Mouse (Mus musculus) kidney, embryonic 14.5 days (tissue): ENCODE results near the gene Agtrap. TPM values are rescaled to one million over a fixed set of nuclear protein-coding genes. Genes with fewer than 3 reads are reported as not detected.

Experiments
- ATAC-seq: fragments of 200-750 bp; cut with Nextera tagmentation; 2 replicates; pipeline ENCODE4 v1.8.0; 2017; ENCODE audit warnings: moderate number of reproducible peaks, mild to moderate bottlenecking, moderate TSS enrichment, moderate library complexity; ENCODE audit not compliant: low FRiP score, low TSS enrichment
- H3K27ac ChIP-seq: fragments of 300-500 bp; sonication (generic); 2 replicates; pipeline ENCODE4 v1.5.1; 2014; ENCODE audit warnings: low read depth, mild to moderate bottlenecking, low read length, moderate library complexity, mixed read lengths
- H3K27me3 ChIP-seq: fragments of 300-500 bp; sonication (generic); 2 replicates; pipeline ENCODE4 v1.6.1; 2014; ENCODE audit warnings: mild to moderate bottlenecking, low read length; ENCODE audit not compliant: control insufficient read depth, insufficient read depth
- H3K36me3 ChIP-seq: fragments of 300-500 bp; sonication (generic); 2 replicates; pipeline ENCODE4 v1.6.1; 2014; ENCODE audit warnings: low read length, mixed read lengths; ENCODE audit not compliant: control insufficient read depth, insufficient read depth
- H3K4me1 ChIP-seq: fragments of 300-500 bp; sonication (generic); 2 replicates; pipeline ENCODE4 v1.6.1; 2014; ENCODE audit warnings: low read length, mixed read lengths; ENCODE audit not compliant: control insufficient read depth, insufficient read depth
- H3K4me2 ChIP-seq: fragments of 300-500 bp; sonication (generic); replicated peaks from 2 replicates; pipeline ENCODE4 v1.6.1; 2014; ENCODE audit warnings: low read depth, mild to moderate bottlenecking, low read length
- H3K4me3 ChIP-seq: fragments of 300-500 bp; sonication (generic); 2 replicates; pipeline ENCODE4 v1.5.1; 2014; ENCODE audit warnings: mild to moderate bottlenecking, low read length
- H3K9ac ChIP-seq: fragments of 300-500 bp; sonication (generic); 2 replicates; pipeline ENCODE4 v1.6.1; 2014; ENCODE audit warnings: low read depth, mild to moderate bottlenecking, low read length, moderate library complexity
- H3K9me3 ChIP-seq: fragments of 300-500 bp; sonication (generic); 2 replicates; pipeline ENCODE4 v1.6.1; 2016; ENCODE audit warnings: low read length; ENCODE audit not compliant: control insufficient read depth
- WGBS: fragments of 180-500 bp; shearing (Covaris S2); extraction: QIAGEN DNeasy Blood & Tissue Kit; methylation state at CpG from one replicate; pipeline ENCODE4 v1.1.7; 2014; 5-methylcytosine and 5-hydroxymethylcytosine counted together
- polyA plus RNA-seq: library from polyadenylated mRNA; unstranded; fragments of >200 nt; fragmentation: Nextera tagmentation; extraction: Ambion mirVana; gene quantifications from 2 replicates; pipeline ENCODE4 v1.2.1, GENCODE M21; 2014

Agtrap gene
- polyA plus RNA-seq, 1 experiment from 2014 or later: 22.8 TPM

- peak overlapping the region; percentile 46 for H3K4me2 ChIP-seq
- H3K4me1 ChIP-seq: peaks cover 4% of the 10 kb centered on the region; the same call in 1 of the 2 replicates
- no peaks in the 10 kb centered on the region for H3K27me3 ChIP-seq
- H3K9me3 ChIP-seq: no peaks in the 10 kb centered on the region
- no peak overlapping the region for H3K27ac ChIP-seq
- no peak for ATAC-seq
- no peak overlapping the region for H3K9ac ChIP-seq
- peak overlapping the region; percentile 24 for H3K4me3 ChIP-seq
- no peaks in the 10 kb centered on the region; the same call in 1 of the 2 replicates for H3K36me3 ChIP-seq
- WGBS: 49% methylated on average over 17 of the region's 17 CpGs
Observed at GRCm38 (mm10) chr4:148074521-148075189, 13.2 kb downstream of the Agtrap start.

DNA sequence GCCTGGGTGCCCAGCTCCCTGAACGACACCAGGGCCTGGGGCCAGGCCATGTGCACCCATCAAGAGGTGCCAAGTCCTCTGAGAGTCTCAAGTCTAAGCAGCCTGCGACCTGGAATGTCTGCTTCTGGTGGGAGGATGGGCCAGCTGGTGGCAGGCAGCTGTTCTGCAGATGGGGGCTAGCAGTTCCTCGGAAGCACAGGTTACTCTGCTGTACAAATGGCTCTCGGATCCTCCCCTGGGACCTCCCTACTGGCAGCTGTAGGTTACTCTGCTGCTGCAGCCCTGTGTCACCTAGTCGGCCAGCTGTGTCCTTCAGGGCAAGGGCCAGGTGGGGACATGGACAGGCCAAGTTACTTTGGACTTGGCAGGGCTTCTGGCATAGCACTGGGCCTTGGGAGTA, 16.3 kb downstream of the Agtrap start:
- H3K4me1 ChIP-seq: peaks cover 8% of the 10 kb centered on the region; the same call in 1 of the 2 replicates
- no peaks in the 10 kb centered on the region for H3K9me3 ChIP-seq
- ATAC-seq: no peak
- H3K27me3 ChIP-seq: no peaks in the 10 kb centered on the region
- H3K9ac ChIP-seq: no peak overlapping the region
- no peak overlapping the region for H3K4me2 ChIP-seq
- H3K4me3 ChIP-seq: no peak overlapping the region
- H3K27ac ChIP-seq: no peak overlapping the region
- WGBS: 38% methylated on average over 5 of the region's 5 CpGs
- no peaks in the 10 kb centered on the region for H3K36me3 ChIP-seq

DNA sequence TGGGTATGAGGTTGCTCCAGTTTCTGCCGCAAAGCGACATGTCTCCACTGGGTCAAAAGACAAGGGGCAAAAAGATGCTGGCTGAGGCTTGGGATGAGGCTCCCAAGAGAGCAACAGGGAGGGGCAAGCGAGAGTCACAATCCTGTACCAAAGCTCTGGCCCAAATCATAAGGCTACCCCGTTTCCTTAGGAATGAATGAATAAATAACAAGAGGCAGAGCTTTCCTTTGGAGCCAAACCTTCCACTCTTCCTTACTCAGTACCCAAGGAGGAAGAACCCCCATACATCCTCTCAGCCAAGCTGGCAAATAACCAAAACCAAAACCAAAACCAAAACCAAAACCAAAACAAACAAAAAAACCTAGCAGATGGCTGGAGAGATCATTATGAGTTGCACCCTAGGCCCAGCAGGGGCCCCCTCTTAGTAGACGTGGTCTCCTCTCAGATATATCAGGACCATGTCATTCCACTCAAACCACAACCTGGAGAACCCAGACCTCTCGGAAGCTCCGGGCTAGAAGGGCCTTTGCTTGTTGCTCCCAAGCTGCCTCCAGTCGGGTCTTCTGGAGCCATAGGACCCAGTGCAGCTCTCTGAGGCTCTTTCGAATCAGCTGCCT, 18.1 kb downstream of the Agtrap start:
- H3K27ac ChIP-seq: no peak overlapping the region
- H3K4me2 ChIP-seq: no peak overlapping the region
- no peaks in the 10 kb centered on the region for H3K36me3 ChIP-seq
- no peak for ATAC-seq
- H3K4me3 ChIP-seq: no peak overlapping the region
- H3K27me3 ChIP-seq: no peaks in the 10 kb centered on the region
- no peaks in the 10 kb centered on the region for H3K9me3 ChIP-seq
- H3K4me1 ChIP-seq: peaks cover 11% of the 10 kb centered on the region
- WGBS: 85% methylated on average over 9 of the region's 9 CpGs
- no peak overlapping the region for H3K9ac ChIP-seq

GRCm38 (mm10) chr4:148067346-148067745, 20.5 kb downstream of the Agtrap start:
- 74% methylated on average over 8 of the region's 8 CpGs for WGBS
- Histone ChIP-seq H3K4me1 (peaks cover 11% of the 10 kb centered on the region), H3K4me3 (no peak overlapping the region), H3K9me3 (no peaks in the 10 kb centered on the region), H3K9ac (no peak overlapping the region), H3K27ac (no peak overlapping the region), H3K36me3 (no peaks in the 10 kb centered on the region), H3K4me2 (no peak overlapping the region), H3K27me3 (no peaks in the 10 kb centered on the region)
- no peak for ATAC-seq

DNA sequence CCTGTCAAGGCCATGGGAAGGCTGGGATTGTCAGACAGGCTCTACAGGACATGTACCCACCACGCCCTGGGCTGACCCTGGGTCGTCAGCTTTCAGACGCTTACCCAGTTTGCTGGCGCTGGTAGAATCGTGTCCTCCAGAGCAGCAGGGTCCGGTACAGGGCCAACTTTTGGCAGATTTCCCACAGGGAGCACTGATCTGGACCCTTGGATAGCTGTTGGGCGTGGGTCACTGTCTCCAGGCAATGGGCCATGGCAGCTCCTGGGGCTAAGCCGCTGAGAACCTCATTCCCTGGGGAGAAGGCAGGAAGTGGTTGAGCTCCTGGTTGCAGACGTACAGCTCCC, 21.5 kb downstream of the Agtrap start:
- H3K27me3 ChIP-seq: no peaks in the 10 kb centered on the region
- ATAC-seq: peak; percentile 32; the same call in 1 of the 2 replicates
- 40% methylated on average over 9 of the region's 9 CpGs for WGBS
- H3K4me2 ChIP-seq: no peak overlapping the region
- H3K36me3 ChIP-seq: no peaks in the 10 kb centered on the region
- peaks cover 11% of the 10 kb centered on the region for H3K4me1 ChIP-seq
- no peak overlapping the region for H3K27ac ChIP-seq
- H3K4me3 ChIP-seq: no peak overlapping the region
- H3K9me3 ChIP-seq: no peaks in the 10 kb centered on the region
- no peak overlapping the region for H3K9ac ChIP-seq

GRCm38 (mm10) chr4:148065702-148066400, 22.0 kb downstream of the Agtrap start:
- WGBS: 20% methylated on average over 6 of the region's 6 CpGs
- Histone ChIP-seq H3K27ac (no peak overlapping the region), H3K27me3 (no peaks in the 10 kb centered on the region), H3K4me2 (no peak overlapping the region), H3K4me1 (peaks cover 11% of the 10 kb centered on the region), H3K36me3 (no peaks in the 10 kb centered on the region), H3K9ac (no peak overlapping the region), H3K4me3 (no peak overlapping the region), H3K9me3 (no peaks in the 10 kb centered on the region)
- ATAC-seq: peak; percentile 68; the same call in 1 of the 2 replicates

DNA sequence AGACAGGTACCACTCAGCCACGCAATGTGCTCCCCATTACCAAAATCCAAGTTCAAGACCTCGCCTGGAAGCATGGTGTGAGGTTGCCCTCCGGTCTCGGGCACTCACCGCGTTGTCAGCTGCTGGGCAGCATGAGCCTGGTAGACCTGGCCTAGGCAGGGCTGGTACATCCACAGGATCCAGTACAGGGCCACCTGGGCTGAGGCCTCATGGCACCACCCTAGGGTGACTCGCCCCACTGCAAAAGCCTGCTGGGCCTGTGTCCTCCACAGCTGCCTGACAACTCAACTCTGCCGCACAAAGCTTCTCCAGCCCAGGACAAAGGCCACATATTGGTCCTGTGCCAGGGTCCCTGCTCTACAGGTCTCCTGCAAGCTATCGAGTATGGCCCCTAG, 26.7 kb downstream of the Agtrap start:
- Histone ChIP-seq H3K9ac (no peak overlapping the region), H3K4me1 (peaks cover 3% of the 10 kb centered on the region), H3K4me3 (no peak overlapping the region), H3K4me2 (no peak overlapping the region), H3K27ac (no peak overlapping the region), H3K36me3 (peaks cover 26% of the 10 kb centered on the region), H3K9me3 (no peaks in the 10 kb centered on the region), H3K27me3 (no peaks in the 10 kb centered on the region)
- ATAC-seq: no peak
- 91% methylated on average over 9 of the region's 9 CpGs for WGBS

DNA sequence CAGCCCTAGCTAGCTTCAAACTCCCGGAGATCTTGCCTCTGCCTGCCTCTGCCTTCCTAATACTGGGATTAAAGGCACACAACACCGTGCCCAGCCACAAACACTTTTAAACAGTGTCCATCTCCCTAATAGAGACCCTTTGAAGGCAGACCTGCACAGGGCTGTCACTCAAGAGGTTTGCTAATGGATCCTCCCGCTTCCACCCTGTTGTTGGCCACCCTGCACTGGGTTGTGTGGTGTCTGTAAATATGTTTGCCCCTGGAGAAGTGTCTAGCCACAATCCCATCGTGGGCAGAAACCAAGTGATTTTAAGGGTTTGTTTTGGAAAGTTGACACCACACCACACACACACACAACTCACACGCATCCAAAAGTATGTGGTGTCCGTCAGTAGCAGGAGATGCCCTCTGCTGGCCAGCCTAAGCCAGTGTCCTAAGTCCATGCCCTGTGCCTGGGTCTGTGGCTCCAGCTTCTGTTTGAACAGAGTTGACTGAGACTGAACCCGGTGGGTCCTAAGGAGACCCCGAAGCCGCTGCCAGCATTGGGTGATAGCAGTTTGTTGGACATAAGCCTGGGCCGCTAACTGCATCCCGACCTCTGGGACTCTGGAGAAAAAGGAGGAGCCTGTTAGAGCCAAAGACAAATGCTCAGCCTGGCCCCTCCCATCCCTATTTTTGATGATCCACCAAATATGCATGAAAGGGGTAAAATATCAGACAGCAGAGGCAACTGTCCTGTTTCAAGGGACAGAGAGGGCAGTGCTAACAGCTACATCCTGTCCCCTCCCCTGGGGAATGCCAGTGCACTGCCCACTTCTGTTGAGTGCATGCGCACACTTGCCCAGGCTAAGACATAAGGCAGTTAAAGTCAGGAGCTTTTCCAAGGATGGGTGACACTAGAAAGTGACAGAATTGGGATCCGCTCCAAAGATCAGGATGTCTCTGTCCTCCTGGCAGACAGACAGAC, 27.4 kb downstream of the Agtrap start:
- peak; percentile 66 for ATAC-seq
- Histone ChIP-seq H3K9me3 (no peaks in the 10 kb centered on the region), H3K27me3 (no peaks in the 10 kb centered on the region), H3K4me1 (no peaks in the 10 kb centered on the region), H3K36me3 (peaks cover 33% of the 10 kb centered on the region), H3K9ac (no peak overlapping the region), H3K4me2 (no peak overlapping the region), H3K27ac (no peak overlapping the region), H3K4me3 (no peak overlapping the region)
- WGBS: 49% methylated on average over 13 of the region's 13 CpGs
